Comparison of ENCODE assay signal across 8 mouse cellular contexts in genomic region chr9:21525937-21526633, GRCm38 (mm10). TPM values are rescaled to one million over a fixed set of nuclear protein-coding genes. Genes with fewer than 3 reads are reported as not detected.
A peak's percentile ranks its signal among the peaks of the same experiment; 100 is the strongest.
DNase-seq lines count a peak whose midpoint lies in the region; ATAC-seq lines count a peak whose summit lies in the region.

TSS of gene AB124611 (plus strand) at chr9:21526176.

- H3K4me1 ChIP-seq in heart, embryonic 15.5 days (replicated peaks): peaks cover 6% of the 10 kb centered on the region; the same call in 1 of the 2 replicates
- H3K4me1 ChIP-seq in forebrain, embryonic 15.5 days: no peaks in the 10 kb centered on the region

- H3K9me3 ChIP-seq in heart, embryonic 15.5 days (replicated peaks): no peaks in the 10 kb centered on the region
- no peaks in the 10 kb centered on the region for H3K9me3 ChIP-seq in forebrain, embryonic 15.5 days

- H3K9ac ChIP-seq in heart, embryonic 15.5 days: peak within 1 kb of the TSS; percentile 14; the same call in 1 of the 2 replicates
- H3K9ac ChIP-seq in forebrain, embryonic 15.5 days (replicated peaks): no peak within 1 kb of the TSS

- H3K4me3 ChIP-seq in heart, embryonic 15.5 days: peak within 1 kb of the TSS; percentile 16; the same call in 1 of the 2 replicates
- no peak within 1 kb of the TSS for H3K4me3 ChIP-seq in forebrain, embryonic 15.5 days

- ATAC-seq in heart, embryonic 15.5 days (replicated peaks; ENCODE audit: insufficient number of reproducible peaks, insufficient read depth, low FRiP score, low read depth): no peak
- 0 out of 2 replicates have a peak, but pooled peaks have one; percentile 40 for ATAC-seq in megakaryocyte-erythroid progenitor cell, adult 5-6 weeks (replicated peaks; ENCODE audit: low FRiP score, low TSS enrichment, poor library complexity, severe bottlenecking)
- ATAC-seq in forebrain, embryonic 15.5 days (replicated peaks): no peak

- no peaks in the 10 kb centered on the region for H3K36me3 ChIP-seq in heart, embryonic 15.5 days
- H3K36me3 ChIP-seq in forebrain, embryonic 15.5 days: no peaks in the 10 kb centered on the region

- H3K27ac ChIP-seq in heart, embryonic 15.5 days: 0 out of 2 replicates have a peak within 1 kb of the TSS, but pooled peaks have one; percentile 9
- H3K27ac ChIP-seq in forebrain, embryonic 15.5 days (replicated peaks): no peak within 1 kb of the TSS

- H3K27me3 ChIP-seq in heart, embryonic 15.5 days: no peaks in the 10 kb centered on the region
- H3K27me3 ChIP-seq in forebrain, embryonic 15.5 days: no peaks in the 10 kb centered on the region

- WGBS in heart, embryonic 15.5 days: 54% methylated on average over 14 of the region's 14 CpGs
- WGBS in forebrain, embryonic 15.5 days: 77% methylated on average over 14 of the region's 14 CpGs

- DNase-seq in testis, postnatal 10 days (ENCODE audit: low spot score): peak; percentile 66
- DNase-seq in testis, postnatal 14 days (ENCODE audit: low spot score): no peak
- DNase-seq in thymus, postnatal 4 days: peak; percentile 65
- no peak for DNase-seq in right cerebral cortex, adult 2 months (ENCODE audit: low spot score in 2 of 2)
- DNase-seq in layer of hippocampus, postnatal 36 days: no peak

- H3K4me2 ChIP-seq in heart, embryonic 15.5 days: peak within 1 kb of the TSS; percentile 24; the same call in 1 of the 2 replicates
- H3K4me2 ChIP-seq in forebrain, embryonic 15.5 days (replicated peaks): no peak within 1 kb of the TSS

RNA-seq across cellular contexts. Expression of gene AB124611, which starts in this region (rescaled TPM):
- 2.3 and 4.1 TPM in 2 replicates for polyA plus RNA-seq in heart, embryonic 15.5 days (2015; fragmentation: Nextera tagmentation; extraction: Ambion mirVana)
- total RNA-seq in megakaryocyte-erythroid progenitor cell, adult 5-6 weeks (2014; fragmentation: Nextera tagmentation): 2.5 and 5.3 TPM in 2 replicates
- total RNA-seq in megakaryocyte-erythroid progenitor cell, adult 5-6 weeks (2017): 1.8 and 11.3 TPM in 2 replicates
- under 1 TPM in 1 of 2 experiments, not detected in 1; 0.33 TPM for total RNA-seq in layer of hippocampus, postnatal 36 days (2021)
- 3.0 and 3.8 TPM in 2 replicates for polyA plus RNA-seq in forebrain, embryonic 15.5 days (2015; fragmentation: Nextera tagmentation; extraction: Ambion mirVana)

Comparison
In these comparisons a context has a peak if more than half of its experiments do, and no peak if none do; other contexts are left out.
1. DNase-seq: peak in testis, postnatal 10 days (single experiment) and thymus, postnatal 4 days (single experiment); none in testis, postnatal 14 days (single experiment), right cerebral cortex, adult 2 months (0 of 2) and layer of hippocampus, postnatal 36 days (0 of 2).